Mouse (Mus musculus) megakaryocyte, embryonic 14.5 days (primary cell): ENCODE data around the gene Cmklr1. TPM values are rescaled to one million over a fixed set of nuclear protein-coding genes. Genes with fewer than 3 reads are reported as not detected.

ENCODE experiments used
- H3K27me3 ChIP-seq: replicated peaks from 2 replicates; pipeline ENCODE3; 2012; ENCODE audit warnings: inconsistent platforms
- H3K36me3 ChIP-seq: replicated peaks from 2 replicates; pipeline ENCODE3; 2012; ENCODE audit warnings: low read length, inconsistent platforms, mixed read lengths
- H3K4me1 ChIP-seq: 2 replicates; pipeline ENCODE4 v1.6.1; 2012; ENCODE audit warnings: inconsistent platforms
- H3K4me3 ChIP-seq: replicated peaks from 2 replicates; pipeline ENCODE3; 2012; ENCODE audit warnings: moderate library complexity, mild to moderate bottlenecking, inconsistent platforms
- H3K9me3 ChIP-seq: 2 replicates; pipeline ENCODE4 v1.6.1; 2012; ENCODE audit warnings: inconsistent platforms
- FLI1 ChIP-seq: IDR thresholded peaks from 2 replicates; pipeline ENCODE4 v1.6.1; 2012; ENCODE audit warnings: low read length, inconsistent platforms, mixed read lengths
- GATA1 ChIP-seq: IDR thresholded peaks from 3 replicates; pipeline ENCODE4 v1.6.1; 2012; ENCODE audit warnings: mixed read lengths, low read length, inconsistent platforms, borderline replicate concordance
- polyA plus RNA-seq: library from polyadenylated mRNA; stranded (reverse); fragments of >175 nt; gene quantifications from 2 replicates; pipeline ENCODE4 v1.2.3, GENCODE M21; 2012; ENCODE audit warnings: low replicate concordance; ENCODE audit not compliant: insufficient read depth

The Cmklr1 gene
- polyA plus RNA-seq, 1 experiment, result 4.3 TPM

GRCm38 (mm10) chr5:113654821-113655220 is 4.6 kb upstream of the Cmklr1 start:
- Histone ChIP-seq H3K4me3 (no peak overlapping the region), H3K9me3 (peaks cover 3% of the 10 kb centered on the region; the same call in 1 of the 2 replicates), H3K27me3 (peaks cover 37% of the 10 kb centered on the region), H3K36me3 (no peaks in the 10 kb centered on the region), H3K4me1 (peaks cover 23% of the 10 kb centered on the region)
- no peak for TF ChIP-seq GATA1
- TF ChIP-seq FLI1, result no peak

GRCm38 (mm10) chr5:113654206-113654605 is 4.0 kb upstream of the Cmklr1 start:
- no peak overlapping the region for H3K4me3 ChIP-seq
- TF ChIP-seq FLI1 (no peak), GATA1 (no peak)

GRCm38 (mm10) chr5:113652215-113652614 is 2.0 kb upstream of the Cmklr1 start:
- TF ChIP-seq GATA1 (no peak), FLI1 (no peak)
- Histone ChIP-seq H3K27me3 (peaks cover 55% of the 10 kb centered on the region), H3K4me1 (peaks cover 34% of the 10 kb centered on the region), H3K9me3 (no peaks in the 10 kb centered on the region), H3K36me3 (no peaks in the 10 kb centered on the region), H3K4me3 (no peak overlapping the region)

More at GRCm38 (mm10) chr5:113654206-113654605, 4.0 kb upstream of the Cmklr1 start:
- Histone ChIP-seq H3K36me3 (no peaks in the 10 kb centered on the region), H3K4me1 (peaks cover 25% of the 10 kb centered on the region), H3K27me3 (peaks cover 42% of the 10 kb centered on the region), H3K9me3 (peaks cover under 1% of the 10 kb centered on the region; the same call in 1 of the 2 replicates)

- H3K9me3 ChIP-seq, result no peaks in the 10 kb centered on the region
- TF ChIP-seq FLI1, result no peak
- TF ChIP-seq GATA1, result no peak
- H3K27me3 ChIP-seq, result peaks cover 70% of the 10 kb centered on the region
- H3K36me3 ChIP-seq, result no peaks in the 10 kb centered on the region
- H3K4me1 ChIP-seq, result peaks cover 42% of the 10 kb centered on the region
- peak overlapping the region; percentile 19 for H3K4me3 ChIP-seq
Measured at GRCm38 (mm10) chr5:113648647-113649211, 1.5 kb downstream of the Cmklr1 start.

GRCm38 (mm10) chr5:113647141-113647540 is 3.1 kb downstream of the Cmklr1 start:
- TF ChIP-seq GATA1 (no peak), FLI1 (no peak)
- peaks cover 72% of the 10 kb centered on the region for H3K27me3 ChIP-seq
- H3K4me3 ChIP-seq, result no peak overlapping the region
- H3K4me1 ChIP-seq, result peaks cover 53% of the 10 kb centered on the region
- H3K36me3 ChIP-seq, result no peaks in the 10 kb centered on the region
- H3K9me3 ChIP-seq, result no peaks in the 10 kb centered on the region

- TF ChIP-seq GATA1, result no peak
- TF ChIP-seq FLI1, result no peak
- H3K36me3 ChIP-seq, result no peaks in the 10 kb centered on the region
- peak overlapping the region; percentile 25 for H3K4me3 ChIP-seq
- H3K4me1 ChIP-seq, result peaks cover 58% of the 10 kb centered on the region
- H3K9me3 ChIP-seq, result no peaks in the 10 kb centered on the region
- H3K27me3 ChIP-seq, result peaks cover 70% of the 10 kb centered on the region
Measured at GRCm38 (mm10) chr5:113644520-113644919, 5.7 kb downstream of the Cmklr1 start.

- TF ChIP-seq FLI1 (no peak), GATA1 (no peak)
- no peaks in the 10 kb centered on the region for H3K36me3 ChIP-seq
- H3K4me1 ChIP-seq, result peaks cover 54% of the 10 kb centered on the region
- H3K9me3 ChIP-seq, result no peaks in the 10 kb centered on the region
- peaks cover 71% of the 10 kb centered on the region for H3K27me3 ChIP-seq
- peak overlapping the region; percentile 59 for H3K4me3 ChIP-seq
Measured at GRCm38 (mm10) chr5:113643107-113643848, 6.9 kb downstream of the Cmklr1 start.

- peaks cover 80% of the 10 kb centered on the region for H3K27me3 ChIP-seq
- TF ChIP-seq FLI1 (no peak), GATA1 (no peak)
- H3K36me3 ChIP-seq, result no peaks in the 10 kb centered on the region
- H3K4me3 ChIP-seq, result peak overlapping the region; percentile 62
- H3K4me1 ChIP-seq, result peaks cover 54% of the 10 kb centered on the region
- H3K9me3 ChIP-seq, result no peaks in the 10 kb centered on the region
Measured at GRCm38 (mm10) chr5:113641066-113641465, 9.2 kb downstream of the Cmklr1 start.

GRCm38 (mm10) chr5:113639126-113639525 is 11.1 kb downstream of the Cmklr1 start:
- Histone ChIP-seq H3K36me3 (no peaks in the 10 kb centered on the region), H3K4me1 (peaks cover 49% of the 10 kb centered on the region), H3K4me3 (no peak overlapping the region), H3K9me3 (no peaks in the 10 kb centered on the region), H3K27me3 (peaks cover 78% of the 10 kb centered on the region)
- TF ChIP-seq GATA1, result no peak
- TF ChIP-seq FLI1, result no peak

GRCm38 (mm10) chr5:113638055-113638454 is 12.2 kb downstream of the Cmklr1 start:
- Histone ChIP-seq H3K9me3 (no peaks in the 10 kb centered on the region), H3K36me3 (no peaks in the 10 kb centered on the region), H3K27me3 (peaks cover 78% of the 10 kb centered on the region), H3K4me3 (no peak overlapping the region), H3K4me1 (peaks cover 41% of the 10 kb centered on the region)
- TF ChIP-seq FLI1 (no peak), GATA1 (no peak)

GRCm38 (mm10) chr5:113637631-113638030 is 12.6 kb downstream of the Cmklr1 start:
- H3K4me1 ChIP-seq, result peaks cover 37% of the 10 kb centered on the region
- H3K9me3 ChIP-seq, result no peaks in the 10 kb centered on the region
- peaks cover 78% of the 10 kb centered on the region for H3K27me3 ChIP-seq
- no peak for TF ChIP-seq GATA1
- TF ChIP-seq FLI1, result no peak
- no peaks in the 10 kb centered on the region for H3K36me3 ChIP-seq
- H3K4me3 ChIP-seq, result no peak overlapping the region
